ENCODE assay signal across 25 mouse cellular contexts in the genomic region with DNA sequence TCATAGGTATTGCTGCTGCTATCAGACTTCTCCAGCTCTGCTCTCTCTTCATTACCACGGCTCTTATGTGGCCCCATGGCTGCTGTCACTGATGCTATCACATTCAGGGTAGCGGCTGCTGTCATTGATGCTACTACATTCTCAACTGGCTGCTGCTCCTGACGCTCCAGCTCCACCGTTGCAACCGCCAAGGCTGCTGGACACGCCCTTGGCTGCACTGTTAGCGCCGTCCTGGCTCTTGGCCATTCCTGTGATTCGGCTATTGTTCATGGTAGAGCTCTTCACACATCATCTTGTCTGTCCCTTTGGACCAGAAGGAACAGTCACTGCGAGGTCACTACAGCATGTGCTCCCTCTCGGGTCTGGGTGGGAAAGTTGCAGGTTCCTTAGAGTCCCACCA. TPM values are rescaled to one million over a fixed set of nuclear protein-coding genes. Genes with fewer than 3 reads are reported as not detected.
DNase-seq lines count a peak whose midpoint lies in the region; TF ChIP-seq lines count a peak whose summit lies in the region.
"Had no signal": no experiment of that assay in that cellular context is flagged by ENCODE, and none has a peak within 500 bp of the region (broad histone marks: within the 10 kb centered on the region; RNA-seq: fewer than 3 reads in every experiment).

No protein-coding gene starts in this region.

- H3K4me3 ChIP-seq in layer of hippocampus, adult 2 months = no peak overlapping the region
- H3K4me3 ChIP-seq: embryonic facial prominence, embryonic 13.5 days; embryonic facial prominence, embryonic 15.5 days; erythroblast, embryonic 14.5 days; forebrain, embryonic 10.5 days; forebrain, embryonic 12.5 days had no signal

- no peak overlapping the region for H3K27ac ChIP-seq in layer of hippocampus, adult 2 months
- H3K27ac ChIP-seq: embryonic facial prominence, embryonic 13.5 days; embryonic facial prominence, embryonic 15.5 days; forebrain, embryonic 10.5 days; forebrain, embryonic 12.5 days had no signal

- intact Hi-C loops in heart, postnatal 14 days (cut with DNase I) = no loop called here

- DNase-seq in heart, adult 11 months = peak; percentile 87
- no peak for DNase-seq in heart, postnatal 14 days
- DNase-seq in 3134 (ENCODE audit: extremely low read depth, insufficient read length, low spot score) (peak; percentile 25), 3T3-L1 (ENCODE audit: low read depth, low spot score) (peak; percentile 27), NIH3T3 (ENCODE audit: low read depth) (peak; percentile 30)
- no peak for DNase-seq in layer of hippocampus, adult 2 months (ENCODE audit: low spot score in 2 of 2)
- DNase-seq in adrenal gland, adult 18-20 months (ENCODE audit: low spot score in 2 of 2) = no peak
- no peak for DNase-seq in adrenal gland, adult (ENCODE audit: inconsistent age in 2 of 2, low spot score in 1 of 2)
- DNase-seq: adrenal gland, adult 2 months; adrenal gland, postnatal 10 days; adrenal gland, postnatal 36 days; cerebellum, adult 11 months; cerebellum, adult 18-20 months; cerebellum, adult 8-10 months; cerebellum, adult 9-11 months; cerebellum, postnatal 36 days; embryo, embryonic 11 days had no signal

- no peak for TF ChIP-seq CTCF in layer of hippocampus, adult 2 months (conservative IDR thresholded peaks at IDR 0.05)

RNA-seq across cellular contexts. Expression of a gene that starts 0.9 kb away (rescaled TPM):
- not detected for total RNA-seq in heart, postnatal 14 days (2021)
- total RNA-seq in layer of hippocampus, adult 2 months (2021) = not detected
- total RNA-seq in adrenal gland, adult 18-20 months (2021) = not detected
- total RNA-seq: adrenal gland, adult 2 months; adrenal gland, postnatal 10 days; adrenal gland, postnatal 36 days; common myeloid progenitor, adult 5-6 weeks; ES-E14; MEL had no signal

RNA-seq across cellular contexts. Expression of a gene that starts 8.5 kb away (rescaled TPM):
- total RNA-seq in heart, postnatal 14 days (2021) = not detected
- total RNA-seq in layer of hippocampus, adult 2 months (2021) = not detected
- total RNA-seq in adrenal gland, adult 18-20 months (2021) = not detected
- total RNA-seq: adrenal gland, adult 2 months; adrenal gland, postnatal 10 days; adrenal gland, postnatal 36 days; common myeloid progenitor, adult 5-6 weeks; ES-E14; MEL had no signal

RNA-seq across cellular contexts. Expression of a gene that starts 47.9 kb away (rescaled TPM):
- total RNA-seq in heart, postnatal 14 days (2021) = not detected
- total RNA-seq in layer of hippocampus, adult 2 months (2021) = not detected
- total RNA-seq in adrenal gland, adult 18-20 months (2021) = not detected
- total RNA-seq: adrenal gland, adult 2 months; adrenal gland, postnatal 10 days; adrenal gland, postnatal 36 days; common myeloid progenitor, adult 5-6 weeks had no signal

Comparison
In these comparisons a context has a peak if more than half of its experiments do, and no peak if none do; other contexts are left out.
1. DNase-seq: peak in heart, adult 11 months (single experiment), 3134 (single experiment), 3T3-L1 (single experiment) and NIH3T3 (single experiment); none in heart, postnatal 14 days (0 of 2), layer of hippocampus, adult 2 months (0 of 2), adrenal gland, adult 18-20 months (0 of 2) and adrenal gland, adult (0 of 2).